Mouse (Mus musculus) erythroblast, embryonic 14.5 days (primary cell): ENCODE data around the gene Fpgs.

Experiments used
- GATA1 ChIP-seq: IDR thresholded peaks from 2 replicates; pipeline ENCODE4 v1.6.1; 2012; ENCODE audit warnings: low read length, inconsistent platforms, mixed read lengths
- TAL1 ChIP-seq: IDR thresholded peaks from 3 replicates; pipeline ENCODE4 v1.6.1; 2012; ENCODE audit warnings: low read length, inconsistent platforms, mixed read lengths

- no peak for TF ChIP-seq GATA1
- no peak for TF ChIP-seq TAL1
Observed at GRCm38 (mm10) chr2:32687562-32687961, 16.4 kb downstream of the Fpgs start.
